In genomic region chr5:149873482-149874002, GRCm38 (mm10) we compare ENCODE assay signal across 23 mouse cellular contexts.
DNase-seq lines count a peak whose midpoint lies in the region; ATAC-seq and TF ChIP-seq lines count a peak whose summit lies in the region.
"Had no signal": no experiment of that assay in that cellular context is flagged by ENCODE, and none has a peak within 500 bp of the region (broad histone marks: within the 10 kb centered on the region; RNA-seq: fewer than 3 reads in every experiment).

No protein-coding gene starts in this region.

- no peak overlapping the region for H3K4me2 ChIP-seq in lung, postnatal 0 days (replicated peaks; ENCODE audit: low read depth, low read length)
- no peak overlapping the region; the same call in 1 of the 2 replicates for H3K4me2 ChIP-seq in intestine, postnatal 0 days (replicated peaks; ENCODE audit: low read depth)
- H3K4me2 ChIP-seq: embryonic facial prominence, embryonic 12.5 days; forebrain, embryonic 12.5 days; hindbrain, embryonic 13.5 days; midbrain, embryonic 12.5 days had no signal

- 17% methylated on average over 9 of the region's 9 CpGs for WGBS in lung, postnatal 0 days
- 22% methylated on average over 9 of the region's 9 CpGs for WGBS in intestine, postnatal 0 days

- H3K27ac ChIP-seq in lung, postnatal 0 days (ENCODE audit: low read length) = no peak overlapping the region
- H3K27ac ChIP-seq in intestine, postnatal 0 days (ENCODE audit: low read depth, low read length) = no peak overlapping the region
- H3K27ac ChIP-seq: embryonic facial prominence, embryonic 12.5 days; forebrain, embryonic 12.5 days; hindbrain, embryonic 13.5 days; left cerebral cortex, adult 2 months; limb, embryonic 10.5 days; midbrain, embryonic 12.5 days had no signal

- H3K9ac ChIP-seq in lung, postnatal 0 days (replicated peaks; ENCODE audit: low read depth) = no peak overlapping the region
- H3K9ac ChIP-seq in intestine, postnatal 0 days (ENCODE audit: low read depth, low read length) = no peak overlapping the region
- H3K9ac ChIP-seq: embryonic facial prominence, embryonic 12.5 days; forebrain, embryonic 12.5 days; hindbrain, embryonic 13.5 days; midbrain, embryonic 12.5 days had no signal

- H3K27me3 ChIP-seq in lung, postnatal 0 days (replicated peaks; ENCODE audit: insufficient read depth, low read length) = no peaks in the 10 kb centered on the region
- H3K27me3 ChIP-seq in intestine, postnatal 0 days (replicated peaks; ENCODE audit: control insufficient read depth, insufficient read depth, low read length) = no peaks in the 10 kb centered on the region
- H3K27me3 ChIP-seq: embryonic facial prominence, embryonic 12.5 days; forebrain, embryonic 12.5 days had no signal

- H3K36me3 ChIP-seq in lung, postnatal 0 days (ENCODE audit: insufficient read depth, low read length) = no peaks in the 10 kb centered on the region
- H3K36me3 ChIP-seq in intestine, postnatal 0 days (ENCODE audit: control insufficient read depth, insufficient read depth) = no peaks in the 10 kb centered on the region
- H3K36me3 ChIP-seq: embryonic facial prominence, embryonic 12.5 days; forebrain, embryonic 12.5 days; G1E; hindbrain, embryonic 13.5 days; limb, embryonic 10.5 days; midbrain, embryonic 12.5 days had no signal

- H3K9me3 ChIP-seq in lung, postnatal 0 days (ENCODE audit: low read length) = no peaks in the 10 kb centered on the region
- H3K9me3 ChIP-seq in intestine, postnatal 0 days (ENCODE audit: control insufficient read depth) = no peaks in the 10 kb centered on the region
- H3K9me3 ChIP-seq: embryonic facial prominence, embryonic 12.5 days; forebrain, embryonic 12.5 days; hindbrain, embryonic 13.5 days; limb, embryonic 10.5 days; midbrain, embryonic 12.5 days had no signal

- intact Hi-C loops in heart, postnatal 36 days (cut with DNase I) = no loop called here

- no peak overlapping the region for H3K4me3 ChIP-seq in lung, postnatal 0 days (ENCODE audit: low read depth, low read length)
- H3K4me3 ChIP-seq in intestine, postnatal 0 days (ENCODE audit: low read depth, low read length) = no peak overlapping the region
- H3K4me3 ChIP-seq: embryonic facial prominence, embryonic 12.5 days; erythroblast, embryonic 14.5 days; forebrain, embryonic 12.5 days; hindbrain, embryonic 13.5 days; left cerebral cortex, adult 2 months; limb, embryonic 10.5 days; midbrain, embryonic 12.5 days had no signal

- TF ChIP-seq CTCF in lung, postnatal 0 days (IDR thresholded peaks at IDR 0.05) = no peak
- TF ChIP-seq CTCF in intestine, postnatal 0 days (IDR thresholded peaks at IDR 0.05; ENCODE audit: low read depth) = no peak

- H3K4me1 ChIP-seq in lung, postnatal 0 days (ENCODE audit: insufficient read depth, low read depth, low read length) = no peaks in the 10 kb centered on the region
- no peaks in the 10 kb centered on the region for H3K4me1 ChIP-seq in intestine, postnatal 0 days (replicated peaks; ENCODE audit: control insufficient read depth, insufficient read depth, low read length)
- H3K4me1 ChIP-seq: embryonic facial prominence, embryonic 12.5 days; midbrain, embryonic 12.5 days had no signal

- peak; percentile 53 for DNase-seq in heart, adult 11 months
- no peak for DNase-seq in heart, postnatal 36 days
- peak; percentile 11 for DNase-seq in lung, postnatal 0 days (ENCODE audit: low spot score)
- DNase-seq in lung, postnatal 4 days = no peak
- DNase-seq in WW6 (ENCODE audit: low read depth, low spot score) = peak; percentile 52
- DNase-seq in spleen, adult 12 weeks (ENCODE audit: low spot score) = no peak
- DNase-seq in neural tube, embryonic 10.5 days (ENCODE audit: extremely low spot score, low spot score) = no peak
- DNase-seq: adrenal gland, postnatal 36 days; cerebellum, adult 9-11 months; gastrocnemius, postnatal 36 days; kidney, adult 9 months; layer of hippocampus, adult 9-11 months; liver; thymus, postnatal 36 days had no signal

- no peak for TF ChIP-seq EP300 in lung, postnatal 0 days (IDR thresholded peaks at IDR 0.05)

- ATAC-seq in lung, postnatal 0 days = no peak
- 0 out of 2 replicates have a peak, but pooled peaks have one; percentile 25 for ATAC-seq in intestine, postnatal 0 days

Comparison
In these comparisons a context has a peak if more than half of its experiments do, and no peak if none do; other contexts are left out.
1. DNase-seq: peak in heart, adult 11 months (single experiment), lung, postnatal 0 days (single experiment) and WW6 (single experiment); none in heart, postnatal 36 days (0 of 2), lung, postnatal 4 days (0 of 2), spleen, adult 12 weeks (single experiment) and neural tube, embryonic 10.5 days (single experiment).